Mouse (Mus musculus) CD8-positive naive resting alpha-beta T cell, adult 2 months (primary cell): Measurements from ENCODE around the gene Adk.
A peak's percentile ranks its signal among the peaks of the same experiment; 100 is the strongest.

Experiments used
- DNase-seq, 2 experiments: peaks; one replicate each; pipeline ENCODE4 v3.0.0; 2022; ENCODE audit warnings: low read depth in 2 of 2, low spot score in 2 of 2

Adk gene

GRCm38 (mm10) chr14:21096689-21097088, 44.3 kb downstream of the Adk start:
- DNase-seq, result no peak

GRCm38 (mm10) chr14:21099371-21099770, 47.0 kb downstream of the Adk start:
- no peak for DNase-seq

- DNase-seq, result no peak
Observed at GRCm38 (mm10) chr14:21100876-21101275, 48.5 kb downstream of the Adk start.

- no peak for DNase-seq
Observed at GRCm38 (mm10) chr14:21101562-21101961, 49.2 kb downstream of the Adk start.

GRCm38 (mm10) chr14:21102666-21103203, 50.4 kb downstream of the Adk start:
- no peak for DNase-seq

- DNase-seq, result no peak
Observed at GRCm38 (mm10) chr14:21105049-21105448, 52.7 kb downstream of the Adk start.

- no peak for DNase-seq
Observed at GRCm38 (mm10) chr14:21106582-21106981, 54.2 kb downstream of the Adk start.

- DNase-seq, result no peak
Observed at GRCm38 (mm10) chr14:21107551-21107950, 55.2 kb downstream of the Adk start.

- no peak for DNase-seq
Observed at GRCm38 (mm10) chr14:21110492-21110891, 58.1 kb downstream of the Adk start.

GRCm38 (mm10) chr14:21111500-21111899, 59.1 kb downstream of the Adk start:
- no peak for DNase-seq

GRCm38 (mm10) chr14:21112174-21112573, 59.8 kb downstream of the Adk start:
- no peak for DNase-seq

GRCm38 (mm10) chr14:21112742-21113141, 60.4 kb downstream of the Adk start:
- peak; percentile 40 to 47 for DNase-seq

GRCm38 (mm10) chr14:21114339-21114738, 62.0 kb downstream of the Adk start:
- DNase-seq, result no peak

GRCm38 (mm10) chr14:21115318-21115717, 62.9 kb downstream of the Adk start:
- no peak for DNase-seq

GRCm38 (mm10) chr14:21115888-21116460, 63.6 kb downstream of the Adk start:
- peak in 1 of 2 experiments; percentile 14 for DNase-seq

GRCm38 (mm10) chr14:21118095-21118494, 65.7 kb downstream of the Adk start:
- no peak for DNase-seq

- no peak for DNase-seq
Observed at GRCm38 (mm10) chr14:21119653-21120313, 67.4 kb downstream of the Adk start.

GRCm38 (mm10) chr14:21120473-21120872, 68.1 kb downstream of the Adk start:
- peak in 1 of 2 experiments; percentile 19 for DNase-seq

GRCm38 (mm10) chr14:21127215-21127614, 74.8 kb downstream of the Adk start:
- no peak for DNase-seq

GRCm38 (mm10) chr14:21136906-21137305, 84.5 kb downstream of the Adk start:
- DNase-seq, result peak; percentile 26 to 63

- no peak for DNase-seq
Observed at GRCm38 (mm10) chr14:21142603-21143002, 90.2 kb downstream of the Adk start.

GRCm38 (mm10) chr14:21143406-21144115, 91.2 kb downstream of the Adk start:
- DNase-seq, result peak in 1 of 2 experiments; percentile 3
